Mouse (Mus musculus) lung, postnatal 0 days (tissue): ENCODE measurements at regions not wholly inside any gene's neighbourhood (a gene's known extent, or its start where the extent isn't known, plus 50 kb on each side); places are given as distances from the start of the nearest gene placed in this dataset.
A peak's percentile ranks its signal among the peaks of the same experiment; 100 is the strongest.

Source experiments
- ATAC-seq: fragments of 200-750 bp; cut with Nextera tagmentation; 2 replicates; pipeline ENCODE4 v1.8.0; 2017; ENCODE audit warnings: moderate library complexity
- DNase-seq: peaks from one replicate; pipeline ENCODE4 v3.0.0-alpha.2; 2016; ENCODE audit warnings: low spot score
- H3K27ac ChIP-seq: fragments of 300-500 bp; sonication (generic); 2 replicates; pipeline ENCODE4 v1.5.1; 2014; ENCODE audit warnings: antibody characterized with exemption, mild to moderate bottlenecking, low read length, mixed read lengths
- H3K27me3 ChIP-seq: fragments of 300-500 bp; sonication (generic); replicated peaks from 2 replicates; pipeline ENCODE4 v1.6.1; 2014; ENCODE audit warnings: low read length, mixed read lengths; ENCODE audit not compliant: insufficient read depth
- H3K36me3 ChIP-seq: fragments of 300-500 bp; sonication (generic); 2 replicates; pipeline ENCODE4 v1.6.1; 2014; ENCODE audit warnings: low read length, mixed read lengths; ENCODE audit not compliant: insufficient read depth
- H3K4me1 ChIP-seq: fragments of 300-500 bp; sonication (generic); 2 replicates; pipeline ENCODE4 v1.6.1; 2014; ENCODE audit warnings: antibody characterized with exemption, low read depth, low read length, mixed read lengths; ENCODE audit not compliant: insufficient read depth
- H3K4me2 ChIP-seq: fragments of 300-500 bp; sonication (generic); replicated peaks from 2 replicates; pipeline ENCODE4 v1.6.1; 2014; ENCODE audit warnings: low read depth, mild to moderate bottlenecking, low read length, moderate library complexity, mixed read lengths
- H3K4me3 ChIP-seq: fragments of 300-500 bp; sonication (generic); 2 replicates; pipeline ENCODE4 v1.5.1; 2014; ENCODE audit warnings: low read depth, low read length
- H3K9ac ChIP-seq: fragments of 300-500 bp; sonication (generic); replicated peaks from 2 replicates; pipeline ENCODE4 v1.6.1; 2014; ENCODE audit warnings: low read depth, mild to moderate bottlenecking
- H3K9me3 ChIP-seq: fragments of 300-500 bp; sonication (generic); 2 replicates; pipeline ENCODE4 v1.6.1; 2016; ENCODE audit warnings: low read length, mixed read lengths
- CTCF ChIP-seq: IDR thresholded peaks from 2 replicates; pipeline ENCODE4 v1.5.1; 2016; ENCODE audit warnings: antibody characterized with exemption, mild to moderate bottlenecking
- EP300 ChIP-seq: IDR thresholded peaks from 2 replicates; pipeline ENCODE4 v1.6.1; 2016; ENCODE audit warnings: antibody characterized with exemption, mild to moderate bottlenecking, control low read depth
- WGBS: fragments of 180-500 bp; shearing (Covaris S2); extraction: QIAGEN DNeasy Blood & Tissue Kit; methylation state at CpG from one replicate; pipeline ENCODE4 v1.1.7; 2014; 5-methylcytosine and 5-hydroxymethylcytosine counted together

DNA sequence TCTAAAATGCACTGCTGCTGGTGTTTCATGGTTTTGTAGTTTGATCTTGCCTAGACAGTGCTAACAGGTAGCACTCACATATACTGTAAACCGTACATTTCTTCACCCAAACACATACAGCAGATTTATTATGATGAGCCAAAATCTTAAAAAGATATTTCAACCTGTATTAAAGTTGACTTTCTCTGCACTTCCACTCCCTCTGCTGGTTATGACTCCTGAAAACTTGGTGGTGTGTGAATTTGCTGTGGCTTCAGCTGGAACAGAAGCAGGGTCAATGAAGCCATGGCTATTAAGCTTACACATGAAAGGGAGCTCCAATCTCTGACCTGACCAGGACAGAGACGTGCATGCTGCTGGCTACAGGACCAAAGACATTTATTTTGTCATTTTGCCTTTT lies 202.2 kb upstream of the Gm49339 start:
- Histone ChIP-seq H3K9me3 (no peaks in the 10 kb centered on the region), H3K4me2 (no peak overlapping the region), H3K36me3 (no peaks in the 10 kb centered on the region), H3K27ac (no peak overlapping the region), H3K4me1 (no peaks in the 10 kb centered on the region), H3K27me3 (no peaks in the 10 kb centered on the region), H3K9ac (no peak overlapping the region), H3K4me3 (no peak overlapping the region)
- 57% methylated on average over 2 of the region's 2 CpGs for WGBS
- ATAC-seq (no peak), DNase-seq (no peak)
- no peak for TF ChIP-seq EP300
- no peak for TF ChIP-seq CTCF

DNA sequence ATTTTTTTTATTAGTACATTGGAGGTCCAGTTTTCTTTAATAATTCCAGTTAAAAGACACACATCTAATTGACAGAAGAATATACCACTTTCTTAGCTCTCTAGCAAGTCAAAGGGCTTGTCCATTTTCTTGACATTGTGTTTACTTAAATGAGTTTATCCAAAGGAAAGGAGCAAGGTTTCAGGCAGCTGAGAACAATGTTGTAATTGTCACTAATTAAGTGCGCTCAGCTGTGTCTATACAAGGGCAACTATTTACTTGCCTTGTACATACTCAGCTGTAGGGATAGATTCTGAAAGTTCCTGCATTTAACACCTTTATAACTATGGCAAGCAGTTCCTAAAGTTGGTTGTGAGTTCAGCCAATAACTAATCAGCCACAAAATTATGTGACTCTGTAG lies 198.0 kb upstream of the Gm49339 start:
- H3K9me3 ChIP-seq, result no peaks in the 10 kb centered on the region
- H3K9ac ChIP-seq, result no peak overlapping the region
- H3K4me2 ChIP-seq, result no peak overlapping the region
- H3K4me1 ChIP-seq, result no peaks in the 10 kb centered on the region
- DNase-seq (no peak), ATAC-seq (no peak)
- H3K36me3 ChIP-seq, result no peaks in the 10 kb centered on the region
- H3K27me3 ChIP-seq, result no peaks in the 10 kb centered on the region
- WGBS, result 33% methylated on average over 1 of the region's 1 CpGs
- H3K27ac ChIP-seq, result no peak overlapping the region
- TF ChIP-seq CTCF, result no peak
- TF ChIP-seq EP300, result no peak
- no peak overlapping the region for H3K4me3 ChIP-seq

DNA sequence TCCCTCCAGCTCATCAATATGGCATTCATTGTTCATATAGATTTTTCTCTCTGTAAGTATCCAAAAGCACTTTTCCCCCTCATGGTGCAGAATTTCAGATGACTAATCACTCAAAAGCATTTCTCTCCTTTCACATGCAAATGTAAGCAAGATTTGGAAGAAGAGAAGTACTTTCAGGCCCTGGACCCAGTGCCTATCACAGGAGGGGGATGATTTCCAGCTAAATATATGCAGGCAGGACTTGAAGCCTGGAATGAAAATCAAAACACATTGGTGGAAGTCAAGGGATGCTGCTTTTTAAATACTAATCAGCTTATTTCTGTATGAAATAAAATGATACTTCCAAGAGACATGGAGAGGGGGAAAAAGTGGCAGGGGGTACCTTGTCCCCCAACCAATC lies 195.9 kb upstream of the Gm49339 start:
- DNase-seq (no peak), ATAC-seq (no peak)
- H3K27ac ChIP-seq, result no peak overlapping the region
- no peak overlapping the region for H3K9ac ChIP-seq
- no peak for TF ChIP-seq CTCF
- no peak for TF ChIP-seq EP300
- H3K4me3 ChIP-seq, result no peak overlapping the region
- H3K27me3 ChIP-seq, result no peaks in the 10 kb centered on the region
- no peaks in the 10 kb centered on the region for H3K4me1 ChIP-seq
- no peaks in the 10 kb centered on the region for H3K36me3 ChIP-seq
- no peak overlapping the region for H3K4me2 ChIP-seq
- H3K9me3 ChIP-seq, result no peaks in the 10 kb centered on the region

DNA sequence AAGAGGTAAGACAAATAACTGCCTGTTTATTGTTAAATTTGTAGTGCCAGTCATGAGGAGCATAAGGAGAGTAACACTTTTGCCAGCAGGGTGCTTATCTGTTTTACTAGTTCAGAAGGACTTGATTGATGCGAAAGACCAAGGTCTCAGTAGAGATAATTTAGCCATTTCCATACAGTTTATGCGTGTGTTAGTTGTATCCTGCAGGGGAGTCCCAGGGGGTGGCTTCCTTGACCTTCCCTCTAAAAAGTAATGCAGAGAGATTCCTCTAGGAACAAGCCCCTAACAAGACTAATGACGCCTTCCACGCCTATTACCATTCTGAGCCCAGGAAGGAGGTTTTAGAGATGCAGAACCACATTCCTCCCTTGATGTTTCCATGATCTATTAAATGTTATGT lies 192.6 kb upstream of the Gm49339 start:
- WGBS, result 39% methylated on average over 4 of the region's 4 CpGs
- Histone ChIP-seq H3K4me2 (no peak overlapping the region), H3K36me3 (no peaks in the 10 kb centered on the region), H3K9ac (no peak overlapping the region), H3K4me1 (no peaks in the 10 kb centered on the region), H3K27ac (no peak overlapping the region), H3K4me3 (no peak overlapping the region), H3K27me3 (no peaks in the 10 kb centered on the region), H3K9me3 (no peaks in the 10 kb centered on the region)
- DNase-seq (no peak), ATAC-seq (no peak)
- TF ChIP-seq CTCF, result no peak
- TF ChIP-seq EP300, result no peak

DNA sequence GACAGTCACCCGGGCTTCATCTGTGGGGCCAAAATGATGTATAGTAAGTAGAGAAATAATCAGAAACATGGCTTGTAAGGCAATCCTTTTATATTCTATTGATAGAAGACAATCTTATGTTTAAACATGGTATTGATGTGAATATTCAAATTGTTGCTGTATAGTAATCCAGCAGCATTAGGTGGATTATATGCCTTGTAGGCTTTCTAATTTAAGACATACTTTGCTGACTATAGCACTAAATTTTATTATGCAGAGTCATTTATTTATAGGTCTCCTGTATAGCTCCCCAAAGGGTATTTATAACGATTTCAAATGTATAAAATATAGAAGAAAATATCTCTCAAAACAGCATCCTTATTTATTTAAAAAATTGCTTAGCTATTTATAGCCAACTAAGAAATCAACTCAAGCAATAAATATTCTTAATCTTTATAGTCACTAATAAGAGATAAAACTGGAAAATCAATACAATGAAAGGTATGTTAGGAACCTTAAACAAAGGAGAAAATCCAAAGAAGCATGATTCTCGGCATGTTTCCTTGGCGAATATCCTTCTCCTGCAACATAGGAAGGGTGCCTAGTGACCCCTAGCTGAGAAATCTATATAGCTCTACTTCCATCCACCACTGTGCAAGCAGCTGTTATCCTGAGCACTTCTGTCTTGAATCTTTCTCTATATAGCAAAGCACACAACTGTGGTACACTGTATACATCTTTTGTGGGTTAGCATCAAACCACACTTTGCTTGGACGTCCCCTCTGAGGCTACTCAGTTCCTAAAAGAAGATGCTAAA lies 188.8 kb upstream of the Gm49339 start:
- Histone ChIP-seq H3K9me3 (no peaks in the 10 kb centered on the region), H3K27me3 (no peaks in the 10 kb centered on the region), H3K4me2 (no peak overlapping the region), H3K36me3 (no peaks in the 10 kb centered on the region), H3K9ac (no peak overlapping the region), H3K4me3 (no peak overlapping the region), H3K27ac (no peak overlapping the region), H3K4me1 (no peaks in the 10 kb centered on the region)
- TF ChIP-seq CTCF (peak; percentile 52), EP300 (no peak)
- no peak for ATAC-seq
- no peak for DNase-seq
- WGBS, result 35% methylated on average over 5 of the region's 5 CpGs

DNA sequence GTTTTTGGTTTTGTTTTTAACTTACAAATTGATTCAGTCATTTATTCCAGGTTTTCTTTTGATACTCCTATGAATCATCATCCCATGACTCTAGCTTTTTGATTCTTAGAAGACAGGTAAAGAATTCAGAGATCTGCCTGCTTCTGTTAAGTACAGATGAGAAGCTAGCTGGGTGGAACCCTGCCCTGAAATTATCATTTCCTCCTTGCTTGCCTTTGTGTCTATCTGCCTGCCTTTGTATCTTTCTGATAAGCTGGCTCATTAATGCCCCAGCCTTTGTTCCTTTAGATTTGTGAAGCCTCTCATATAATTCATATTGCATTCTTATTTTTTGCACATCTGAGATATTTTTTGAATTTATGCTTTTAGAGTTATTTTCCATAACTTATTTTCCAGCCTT lies 167.6 kb upstream of the Gm49339 start:
- no peak overlapping the region for H3K4me3 ChIP-seq
- no peak for ATAC-seq
- H3K27me3 ChIP-seq, result no peaks in the 10 kb centered on the region
- H3K27ac ChIP-seq, result no peak overlapping the region
- no peak for DNase-seq
- TF ChIP-seq EP300 (no peak), CTCF (no peak)
- no peaks in the 10 kb centered on the region for H3K4me1 ChIP-seq
- H3K4me2 ChIP-seq, result no peak overlapping the region
- no peaks in the 10 kb centered on the region for H3K9me3 ChIP-seq
- no peak overlapping the region for H3K9ac ChIP-seq
- no peaks in the 10 kb centered on the region for H3K36me3 ChIP-seq

DNA sequence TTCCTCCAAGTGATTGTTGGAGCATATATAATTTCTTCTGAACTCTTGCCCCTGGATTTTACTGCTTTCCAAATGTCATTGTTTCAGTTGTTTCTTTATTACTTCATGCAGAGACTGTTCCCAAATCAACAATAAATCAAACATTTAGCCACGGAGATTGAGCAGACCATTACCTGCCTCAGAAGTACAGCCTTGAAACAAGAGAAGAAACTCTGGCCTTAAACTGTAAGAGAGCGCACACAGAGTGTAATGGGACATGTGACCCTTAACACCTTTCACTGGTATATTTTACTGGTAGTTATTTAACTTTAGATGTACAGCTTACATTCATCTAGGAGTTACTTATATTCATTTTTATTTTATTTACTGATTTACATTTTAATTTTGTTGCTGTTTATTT lies 160.2 kb upstream of the Gm49339 start:
- 71% methylated on average over 2 of the region's 2 CpGs for WGBS
- no peaks in the 10 kb centered on the region for H3K4me1 ChIP-seq
- H3K4me3 ChIP-seq, result no peak overlapping the region
- no peak overlapping the region for H3K4me2 ChIP-seq
- no peaks in the 10 kb centered on the region for H3K9me3 ChIP-seq
- ATAC-seq, result no peak
- no peak overlapping the region for H3K9ac ChIP-seq
- no peak for DNase-seq
- H3K27ac ChIP-seq, result no peak overlapping the region
- no peaks in the 10 kb centered on the region for H3K36me3 ChIP-seq
- H3K27me3 ChIP-seq, result no peaks in the 10 kb centered on the region
- TF ChIP-seq EP300 (no peak), CTCF (no peak)
